Comparison of ENCODE assay signal across 1 mouse cellular context in the genomic region with DNA sequence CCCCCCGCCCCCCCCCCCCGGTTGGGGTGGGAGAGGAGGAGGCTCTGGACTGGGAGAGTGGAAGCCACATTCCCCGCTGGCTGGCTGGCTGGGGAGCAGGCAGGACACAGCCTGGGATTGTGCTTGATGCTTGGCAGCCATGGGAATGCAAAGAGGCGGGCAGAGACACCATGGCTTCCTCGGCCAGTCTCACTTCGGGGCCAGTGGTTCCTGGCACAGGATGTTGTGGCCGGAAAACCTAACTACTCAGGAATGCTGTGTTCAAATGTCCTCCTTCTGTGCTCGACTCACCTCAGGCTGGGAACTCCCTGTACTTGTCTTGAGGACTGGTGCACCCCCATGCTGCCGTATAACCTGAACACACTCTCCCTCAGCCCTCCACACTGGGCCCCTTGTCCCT.
TF ChIP-seq lines count a peak whose summit lies in the region.

No protein-coding gene starts in this region.

TF ChIP-seq in myocyte, 11 proteins besides CTCF, POLR2A, EP300 and RAD21 (continued from another document):
- no peak for TF ChIP-seq TCF3 (IDR thresholded peaks at IDR 0.05; ENCODE audit: insufficient read length, low read depth)
